Mouse (Mus musculus) kidney, adult 8-10 months (tissue): ENCODE data around the gene Adarb2.

Experiments
- DNase-seq, 2 experiments: peaks; one replicate each; pipeline ENCODE4 v3.0.0; 2022

The Adarb2 gene

DNA sequence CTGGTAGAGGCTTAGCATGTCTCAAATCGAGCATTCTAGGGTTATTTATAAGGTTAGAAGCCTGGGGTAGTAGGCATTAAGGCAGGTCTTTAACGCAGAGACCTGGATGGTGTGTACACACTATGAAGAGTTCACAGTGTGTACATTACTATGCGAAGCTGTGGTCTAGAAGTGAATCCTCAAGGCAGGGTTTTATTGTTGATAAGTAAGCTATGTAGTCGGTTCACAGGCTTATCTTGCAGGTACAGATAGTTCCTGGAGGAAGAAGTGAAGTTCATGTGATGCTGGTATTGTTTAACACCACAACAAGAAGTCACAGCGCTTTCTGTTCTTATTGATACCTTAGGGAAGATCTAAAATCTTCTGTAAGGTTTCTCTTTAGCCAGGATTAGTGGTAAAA is 290.7 kb downstream of the Adarb2 start:
- DNase-seq: no peak

DNA sequence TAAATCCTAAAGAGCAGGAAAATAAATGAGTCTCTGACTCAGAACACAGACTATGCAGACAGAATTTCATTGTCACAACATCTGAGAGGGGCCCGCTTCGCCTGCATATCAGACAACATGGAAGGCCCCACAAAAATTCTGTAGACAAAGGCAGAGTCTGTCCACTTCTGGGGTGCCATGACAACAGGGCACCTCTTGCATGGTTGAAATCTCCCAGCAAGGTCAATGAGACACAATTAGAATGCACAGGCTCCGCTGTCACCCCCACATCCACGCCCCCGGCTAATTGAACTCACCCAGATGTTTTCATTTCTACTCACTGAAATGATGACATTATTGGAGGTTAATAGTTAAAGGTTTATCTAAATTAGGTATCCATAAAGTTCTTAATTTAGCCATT is 296.9 kb downstream of the Adarb2 start:
- DNase-seq: peak in 1 of 2 experiments; percentile 4

DNA sequence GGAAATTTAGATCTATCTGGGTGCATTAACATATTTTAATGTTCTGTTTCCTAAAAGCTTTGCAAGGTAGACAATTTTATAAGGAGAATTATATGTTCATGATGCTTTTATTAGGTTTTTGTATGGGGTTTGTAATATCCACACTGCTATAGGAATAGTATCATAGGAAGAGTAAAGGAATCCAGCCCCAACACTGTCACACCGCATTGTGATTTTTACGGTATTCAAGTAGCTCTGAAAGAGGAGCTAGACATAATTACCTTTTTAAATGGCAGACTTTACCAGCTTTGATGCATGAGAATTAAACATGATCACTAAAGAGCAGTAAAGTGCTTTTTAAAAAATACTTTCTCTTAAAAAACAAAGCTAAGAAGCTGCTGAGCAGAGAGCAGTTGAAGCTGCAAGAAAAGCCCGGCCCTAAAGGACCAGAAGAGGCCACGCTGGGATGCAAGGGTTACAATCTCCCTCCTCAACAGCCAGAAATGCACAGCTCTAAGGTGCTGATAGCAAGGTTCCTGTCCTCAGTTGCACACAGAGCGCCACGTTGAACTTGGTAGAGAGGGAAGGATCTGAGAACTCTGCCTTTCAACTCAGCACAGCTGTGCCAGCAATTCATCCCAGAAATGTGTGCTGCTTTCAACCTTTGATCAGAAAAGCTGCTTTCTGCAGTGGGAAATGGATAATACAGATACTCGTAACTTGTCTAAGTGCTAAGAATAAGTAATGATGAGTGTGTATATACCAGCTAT is 308.6 kb downstream of the Adarb2 start:
- no peak for DNase-seq

DNA sequence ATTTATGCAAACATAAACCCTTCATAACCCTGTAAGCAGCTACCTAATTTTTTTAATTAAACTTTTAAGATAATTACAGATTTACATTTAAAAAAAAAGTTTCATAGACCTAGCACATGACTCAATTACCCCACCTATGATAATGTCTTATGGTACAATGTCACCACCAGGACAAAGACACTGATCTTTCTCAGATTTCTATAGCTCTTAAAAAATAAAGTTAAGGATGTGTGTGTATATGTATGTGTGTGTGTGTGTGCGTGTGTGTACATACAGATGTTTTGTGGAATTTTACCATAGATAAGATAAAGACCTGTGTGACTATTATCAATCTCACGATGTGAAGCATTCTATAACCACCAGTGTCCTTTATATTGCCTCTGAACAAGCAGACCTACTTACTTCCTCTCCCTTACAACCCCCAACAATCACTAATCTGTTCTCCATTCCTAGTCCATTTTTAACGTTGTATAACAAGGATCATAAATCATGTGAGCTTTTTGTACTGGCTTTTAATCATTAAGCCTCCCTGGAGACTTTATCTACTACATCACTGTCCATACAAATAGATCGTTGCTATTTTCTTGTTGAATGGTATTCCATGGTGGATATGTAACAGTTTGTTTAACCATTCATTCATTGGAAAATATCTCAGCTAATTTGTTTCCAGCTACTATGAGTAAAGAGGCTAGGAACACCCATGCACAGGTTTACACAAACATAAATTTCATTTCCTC is 313.5 kb downstream of the Adarb2 start:
- DNase-seq: no peak

DNA sequence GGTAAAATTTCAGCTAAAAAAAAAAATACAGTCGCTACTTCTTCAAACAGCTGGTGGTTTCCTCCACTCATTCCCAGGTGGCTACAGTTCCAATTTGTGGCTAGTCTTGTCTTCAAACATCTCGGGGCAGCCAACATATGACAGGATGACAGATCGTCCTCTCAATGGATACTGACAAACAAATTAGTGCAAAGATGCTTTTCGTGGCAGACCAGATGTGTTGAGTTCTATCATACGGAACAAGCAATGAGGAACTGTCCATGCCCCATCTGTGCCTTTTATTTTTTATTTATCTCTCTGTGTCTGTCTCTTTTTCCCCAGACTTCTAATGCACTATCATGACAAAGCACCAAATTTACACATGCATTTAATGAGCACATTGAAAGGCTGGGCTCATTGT is 316.5 kb downstream of the Adarb2 start:
- no peak for DNase-seq

DNA sequence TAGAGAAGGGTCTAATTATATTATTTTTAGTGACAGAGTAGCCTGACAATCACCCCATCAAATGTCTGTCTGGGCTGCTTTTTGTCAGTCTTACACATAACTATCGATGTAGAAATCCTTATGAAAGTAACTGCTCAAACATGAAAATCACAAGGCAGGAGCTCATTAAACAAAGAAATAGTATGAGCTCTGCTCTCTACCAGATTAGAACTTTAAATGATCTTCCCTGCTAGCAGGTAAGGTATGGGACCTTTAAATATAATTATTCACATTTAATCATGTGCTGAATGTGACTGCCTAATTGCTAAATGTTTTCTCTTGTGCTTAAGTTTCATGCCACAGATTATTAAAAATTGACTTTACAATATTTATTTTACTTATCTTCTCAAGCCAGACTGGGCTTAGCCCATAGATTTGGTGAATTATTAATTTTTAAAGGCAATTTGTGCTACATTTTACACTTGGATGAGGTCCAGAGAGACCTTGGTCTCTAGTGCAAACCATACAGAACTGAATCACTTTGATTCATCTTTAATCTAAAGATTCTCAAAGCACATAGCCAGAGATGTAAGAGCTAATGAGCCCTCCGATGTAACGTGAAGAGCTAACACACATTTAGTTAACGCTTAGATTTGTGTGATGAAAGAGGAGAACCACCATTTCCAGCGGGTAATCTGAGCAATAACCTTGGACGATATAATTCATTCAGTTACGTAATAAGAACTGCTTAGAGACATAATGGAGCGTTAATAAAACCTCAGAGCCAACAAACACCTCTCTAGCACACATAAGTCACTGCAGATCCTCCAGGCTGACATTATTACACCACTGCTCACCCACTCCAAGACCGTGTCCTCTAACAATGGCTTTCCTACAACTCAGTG is 323.3 kb downstream of the Adarb2 start:
- DNase-seq: no peak

DNA sequence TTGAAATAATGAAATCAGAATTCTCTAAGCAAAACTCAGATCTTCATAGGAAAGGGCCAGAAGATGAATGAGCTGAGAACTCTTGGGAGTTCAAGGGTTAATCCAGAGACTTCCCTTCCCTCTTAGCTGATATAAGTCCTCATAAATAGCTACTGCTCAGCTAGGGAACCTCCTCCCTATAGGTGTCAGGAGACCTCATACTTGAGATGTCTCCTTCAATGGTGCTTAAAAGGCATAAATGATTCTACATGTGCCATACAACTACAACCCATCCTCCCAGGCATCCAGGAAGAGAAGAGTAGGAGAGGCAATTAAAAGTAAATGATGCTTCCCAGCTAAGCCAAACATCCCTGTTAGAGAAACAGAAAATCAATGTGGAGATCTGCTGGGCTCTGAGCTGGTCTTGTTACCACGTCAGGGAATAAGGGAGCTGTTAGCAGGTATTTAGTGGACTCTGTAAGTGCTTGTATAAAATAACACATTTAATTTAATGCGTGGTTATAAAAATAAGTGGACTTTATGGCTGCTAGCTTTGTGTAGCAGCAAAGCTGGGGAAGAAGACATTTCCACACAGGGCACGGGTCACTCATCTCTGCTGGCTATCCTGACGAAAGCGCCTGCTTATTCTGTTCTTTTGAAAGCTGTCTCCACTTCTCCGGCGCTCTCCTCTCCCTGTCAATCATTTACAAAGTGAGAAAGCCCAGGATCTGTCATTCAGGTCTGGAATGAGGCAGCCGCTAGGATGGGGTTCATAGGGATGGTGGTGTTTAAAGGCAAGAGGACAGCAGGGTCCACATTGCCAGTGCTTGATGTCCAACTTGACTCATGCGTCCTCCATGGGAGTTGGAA is 331.8 kb downstream of the Adarb2 start:
- no peak for DNase-seq

DNA sequence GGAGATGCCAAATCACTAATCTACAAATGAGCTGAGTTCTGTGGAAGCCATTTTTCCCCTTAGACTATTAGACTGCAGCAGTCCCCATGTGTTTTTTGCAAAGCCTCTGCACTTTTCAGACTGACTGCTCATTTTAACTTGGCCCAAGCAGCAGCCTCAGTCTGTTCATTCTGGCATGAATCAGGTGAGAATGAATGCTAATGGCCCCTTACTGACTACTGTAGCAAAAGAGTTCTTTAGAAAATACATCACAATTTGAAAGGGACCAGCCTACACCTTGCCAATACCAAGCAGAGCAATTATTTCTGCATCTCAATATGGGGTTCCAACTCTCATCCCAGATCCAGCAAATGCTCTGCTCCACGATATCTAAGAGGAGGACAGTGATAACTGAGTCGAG is 335.8 kb downstream of the Adarb2 start:
- DNase-seq: no peak

DNA sequence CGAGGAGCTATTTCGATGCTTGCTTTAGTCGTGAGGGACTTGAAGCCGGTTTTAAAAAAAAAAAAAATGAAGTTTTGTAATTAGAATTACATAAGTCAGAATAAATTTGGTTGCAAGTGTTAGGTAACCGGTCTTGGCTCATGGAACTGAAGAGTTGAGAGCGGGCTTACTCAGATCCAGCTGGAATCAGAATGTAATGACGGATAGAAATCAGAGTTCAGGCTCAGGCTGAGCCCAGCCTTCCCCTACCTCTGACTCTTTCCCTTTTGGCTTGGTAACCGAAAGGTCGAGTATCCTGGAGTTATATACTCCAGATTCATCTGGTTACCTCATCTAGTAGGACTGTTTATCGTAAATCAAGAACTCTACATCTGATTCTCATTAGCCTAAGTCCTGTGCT is 336.2 kb downstream of the Adarb2 start:
- DNase-seq: no peak

DNA sequence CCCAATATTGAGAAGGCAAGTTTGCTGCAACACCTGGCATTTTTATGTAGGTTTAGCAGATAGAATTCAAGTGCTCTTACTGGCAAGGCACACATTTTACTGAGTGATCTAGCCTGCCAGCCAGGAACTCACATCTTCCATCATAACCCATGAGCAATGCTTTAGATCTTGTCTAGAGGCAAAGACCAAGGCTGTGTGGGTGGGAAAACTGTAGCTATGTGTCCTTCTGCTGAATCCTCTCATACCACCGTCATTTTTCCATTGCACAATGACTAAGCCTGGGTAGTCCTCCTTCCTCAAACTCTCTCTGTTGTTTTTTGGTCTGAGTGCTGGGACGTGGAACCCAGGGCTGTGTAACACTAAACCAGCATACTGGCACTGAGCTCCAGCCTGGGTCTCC is 340.0 kb downstream of the Adarb2 start:
- DNase-seq: no peak

DNA sequence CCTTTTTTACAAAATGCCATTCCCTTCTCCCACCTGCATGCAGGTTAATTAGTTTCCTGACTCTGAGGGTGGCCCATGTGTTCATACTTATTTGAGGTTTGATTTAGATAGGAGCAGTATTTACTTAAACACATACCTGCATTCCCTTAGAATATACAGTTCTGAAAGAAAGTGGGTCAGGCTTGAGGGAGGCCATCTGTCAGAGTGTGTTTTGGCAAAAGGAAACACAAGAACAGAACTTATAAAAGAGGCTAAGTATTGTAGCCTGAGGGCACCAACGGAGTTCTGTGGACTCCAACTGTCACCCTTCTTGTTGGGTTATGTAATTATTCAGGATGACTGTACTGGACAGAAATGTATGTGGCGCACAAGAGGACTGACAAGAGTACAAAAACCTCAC is 349.6 kb downstream of the Adarb2 start:
- no peak for DNase-seq

DNA sequence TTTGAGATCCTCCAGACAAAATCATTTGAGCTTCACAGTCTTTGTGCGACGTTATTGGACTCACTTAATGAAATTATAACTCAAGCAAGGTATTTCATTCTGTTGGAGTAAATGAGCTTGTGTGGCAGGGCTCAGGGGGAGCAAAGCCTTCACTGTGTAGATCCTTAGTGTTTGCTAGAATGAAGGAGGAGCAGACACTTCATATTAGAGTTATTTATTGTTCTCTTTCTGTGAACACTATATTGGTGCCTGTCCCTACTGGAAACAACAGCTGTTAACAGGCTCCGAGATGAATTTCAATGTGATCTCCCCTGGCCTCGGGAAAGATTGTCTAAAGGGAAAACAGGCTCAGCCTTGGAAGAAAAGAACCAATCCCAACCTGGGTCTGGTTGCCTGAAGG is 355.1 kb downstream of the Adarb2 start:
- DNase-seq: no peak

DNA sequence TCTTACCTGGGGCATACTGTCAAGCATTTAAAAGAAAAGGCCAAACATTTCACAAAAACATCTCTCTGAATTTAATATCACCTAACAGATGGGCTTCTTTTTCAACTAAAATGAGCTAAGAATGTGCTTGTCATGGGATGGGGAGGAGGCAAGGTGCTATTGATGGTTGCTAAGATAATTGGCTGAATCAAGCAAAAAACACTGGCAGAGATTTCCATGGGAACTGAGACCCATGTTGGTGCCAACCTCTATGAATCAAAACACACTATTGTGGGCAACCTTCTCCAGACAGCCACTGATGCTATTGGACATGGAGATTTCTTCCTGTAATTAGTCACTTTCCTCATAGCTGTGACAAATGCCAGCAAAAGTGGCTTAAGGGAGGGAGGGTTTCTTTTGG is 357.8 kb downstream of the Adarb2 start:
- no peak for DNase-seq

DNA sequence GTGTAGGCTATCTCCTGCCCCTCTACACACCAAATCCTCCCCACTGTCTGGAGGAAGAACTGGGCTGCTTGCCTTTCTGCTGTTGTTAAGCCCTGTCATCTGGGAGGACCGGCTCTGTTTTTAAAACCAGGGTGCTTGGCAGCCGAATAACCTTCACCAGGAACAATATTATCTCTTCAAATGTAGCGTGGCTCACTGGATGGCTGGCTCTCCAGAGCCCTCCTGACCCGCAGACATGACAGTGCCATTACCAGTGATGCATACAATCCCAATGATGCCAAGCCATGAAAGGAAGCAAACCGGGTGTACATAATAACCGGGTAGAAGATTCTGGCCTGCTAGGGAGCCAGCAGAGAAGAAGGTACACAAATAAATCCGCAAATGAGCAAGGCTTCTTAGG is 360.5 kb downstream of the Adarb2 start:
- no peak for DNase-seq

DNA sequence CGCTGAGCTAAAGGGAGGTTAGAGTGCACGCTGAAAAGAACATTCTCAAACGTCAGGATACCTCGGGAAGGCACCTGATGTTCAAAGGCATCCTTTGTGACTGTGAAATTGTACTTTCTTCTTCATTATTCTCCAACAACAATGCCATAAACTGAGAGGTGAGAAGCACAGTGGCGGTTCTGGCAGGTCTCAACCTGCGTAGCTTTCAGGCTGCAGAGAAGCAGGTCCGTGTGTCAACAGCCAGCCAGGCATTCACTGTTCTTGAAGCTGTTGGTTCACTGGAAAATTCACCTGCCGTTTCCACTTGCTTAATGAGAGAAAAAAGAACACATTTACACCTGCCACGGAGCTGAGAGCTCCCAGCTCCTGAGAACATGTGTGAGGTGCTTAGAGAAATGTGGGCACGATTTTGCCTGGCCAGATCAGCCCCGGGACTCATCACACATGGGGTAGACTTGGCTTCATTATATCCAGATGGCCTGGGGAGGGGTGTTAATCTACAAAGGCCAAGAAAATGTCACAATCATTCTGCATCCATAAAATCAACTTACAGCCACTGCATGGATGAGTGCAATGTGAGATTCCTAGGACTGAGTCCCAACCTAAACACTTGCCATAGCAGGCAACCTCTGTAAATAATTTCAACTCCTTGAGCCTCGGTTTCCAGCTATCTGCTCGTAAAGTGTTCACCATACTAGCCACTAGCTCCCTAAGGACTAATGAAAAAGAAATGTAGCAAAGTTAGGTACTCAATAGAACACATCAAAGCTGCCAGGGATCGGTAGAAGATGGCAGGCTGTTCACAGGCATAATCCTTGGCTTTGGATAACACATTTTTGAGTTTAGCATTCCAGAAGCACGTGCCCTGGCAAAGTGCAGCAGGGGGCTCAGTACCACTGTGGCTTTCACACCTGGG is 364.7 kb downstream of the Adarb2 start:
- DNase-seq: no peak

DNA sequence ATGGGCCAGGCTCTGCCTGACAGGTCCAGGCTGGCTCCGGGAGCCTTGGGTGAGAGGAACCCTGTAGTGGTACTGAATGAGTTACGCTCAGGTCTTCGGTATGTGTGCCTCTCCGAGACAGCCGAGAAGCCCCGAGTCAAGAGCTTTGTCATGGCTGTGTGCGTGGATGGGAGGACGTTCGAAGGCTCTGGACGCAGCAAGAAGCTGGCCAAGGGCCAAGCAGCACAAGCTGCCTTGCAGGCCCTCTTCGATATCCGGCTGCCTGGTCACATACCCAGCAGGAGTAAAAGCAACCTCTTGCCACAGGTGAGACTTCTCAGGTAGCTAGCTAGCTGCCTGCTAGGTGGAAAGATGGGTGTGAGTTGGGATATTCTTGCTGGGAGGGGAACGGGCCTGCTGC is 367.6 kb downstream of the Adarb2 start:
- no peak for DNase-seq

DNA sequence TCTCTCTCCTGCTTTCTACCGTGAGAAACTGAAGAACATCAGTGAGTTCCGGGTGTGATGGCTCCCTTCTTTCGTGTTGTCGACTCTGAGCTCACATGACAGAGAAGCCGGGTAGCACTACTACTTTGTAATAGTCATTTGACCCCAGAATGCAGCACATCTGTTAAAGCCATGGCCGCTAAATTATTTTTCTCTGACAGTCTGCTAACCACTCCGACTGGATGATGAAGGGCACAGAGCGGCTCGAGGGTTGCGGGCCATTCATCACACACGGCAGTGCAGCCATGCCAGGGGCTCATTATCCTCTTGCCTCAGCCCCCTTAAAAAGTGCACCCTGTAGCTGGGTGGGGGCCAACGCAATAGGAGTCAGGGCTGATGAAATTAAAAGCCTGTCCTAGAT is 371.2 kb downstream of the Adarb2 start:
- no peak for DNase-seq

DNA sequence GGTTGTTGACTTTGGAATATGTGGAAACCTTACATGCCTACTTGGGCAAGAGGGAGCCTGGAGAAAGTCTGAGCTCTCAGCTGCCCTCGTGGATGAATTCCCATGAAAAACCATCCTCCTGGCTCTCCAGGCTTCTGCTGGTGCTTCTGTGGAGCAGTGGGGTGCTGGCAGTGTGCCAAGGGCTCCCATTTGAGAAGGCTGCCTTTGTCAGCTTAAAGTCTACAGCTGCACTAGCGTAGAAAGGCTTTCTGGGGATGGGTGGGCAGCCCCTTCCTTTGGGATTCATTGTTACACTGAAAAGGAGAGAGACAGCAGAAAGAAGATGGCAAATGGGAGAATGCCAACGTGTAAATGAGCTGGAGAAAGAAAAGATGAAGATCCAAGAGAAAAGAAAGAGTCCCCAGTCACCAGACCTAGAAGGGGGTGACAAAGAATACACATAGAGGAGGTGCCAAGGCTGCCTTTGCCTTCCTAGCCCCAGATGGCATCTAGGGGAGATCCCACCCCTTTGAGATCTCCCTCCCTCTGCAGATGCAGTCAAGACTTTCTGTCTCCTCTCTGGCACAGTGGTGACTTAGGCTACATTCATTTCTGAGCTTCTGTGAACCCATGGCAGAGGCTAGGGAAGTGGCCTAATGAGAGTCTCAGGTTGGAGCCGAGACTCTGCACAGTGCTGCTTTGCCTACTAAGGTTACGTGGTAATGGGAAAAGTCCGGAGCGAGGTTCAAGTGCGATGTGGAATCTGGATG is 381.8 kb downstream of the Adarb2 start:
- DNase-seq: no peak

DNA sequence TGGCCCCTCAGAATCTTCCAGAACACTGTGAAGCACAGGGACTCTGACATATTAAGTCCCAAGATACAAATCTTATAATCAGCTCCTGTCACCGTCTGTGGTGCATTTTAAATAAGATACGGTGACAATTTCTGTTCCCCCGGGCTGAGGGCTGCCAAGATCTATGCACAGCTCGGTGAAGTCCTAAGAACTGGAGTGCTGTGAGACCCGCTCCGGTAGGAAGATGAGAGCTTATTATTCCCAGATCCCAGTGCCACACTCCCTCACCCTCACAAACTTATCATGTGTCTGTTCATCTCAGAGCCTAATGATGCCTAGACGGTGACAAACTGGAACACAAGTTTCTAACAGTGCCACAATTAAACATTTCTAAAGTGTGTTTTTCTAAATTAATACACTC is 384.8 kb downstream of the Adarb2 start:
- no peak for DNase-seq

DNA sequence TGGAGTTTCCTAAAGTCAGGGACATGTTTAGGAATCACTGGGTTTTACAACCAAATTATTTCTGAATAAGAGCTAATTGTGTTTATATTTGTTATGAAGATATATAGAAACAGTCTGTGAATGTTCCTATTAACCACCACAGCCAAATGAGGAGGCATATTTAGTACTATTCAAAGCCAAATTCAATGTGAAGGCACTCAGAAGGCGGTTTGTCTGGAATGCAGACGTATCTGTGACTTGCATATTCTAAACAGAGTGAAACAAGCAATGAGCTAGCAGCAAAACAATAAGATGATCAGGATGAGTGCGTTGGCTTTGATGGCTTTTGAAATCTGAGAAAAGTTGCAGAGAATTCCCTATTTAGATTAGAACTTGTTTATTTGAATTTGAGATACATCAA is 387.8 kb downstream of the Adarb2 start:
- no peak for DNase-seq
